Mouse (Mus musculus): Measurements from ENCODE around the gene Gpr12. TPM values are rescaled to one million over a fixed set of nuclear protein-coding genes. Genes with fewer than 3 reads are reported as not detected.
"Not testable (repeated sequence)": the region's sequence is repeated elsewhere in the genome, so short reads cannot be mapped to it uniquely, and the experiment has no call there.

Gpr12 gene
- total and polyA plus RNA-seq, 2 experiments, result 0.65 to 2.7 TPM

GRCm38 (mm10) chr5:146606221-146606620, 21.2 kb upstream of the Gpr12 start:
- 77% methylated on average over 5 of the region's 5 CpGs for WGBS
- no peak overlapping the region for H3K27ac ChIP-seq (replicated peaks; ENCODE audit: insufficient read depth, low read depth, low read length)
- no peaks in the 10 kb centered on the region for H3K4me1 ChIP-seq (ENCODE audit: control insufficient read depth, insufficient read depth, low read length)

GRCm38 (mm10) chr5:146599970-146600369, 14.9 kb upstream of the Gpr12 start:
- Histone ChIP-seq H3K4me1 (ENCODE audit: control insufficient read depth, insufficient read depth, low read length) (peaks cover 15% of the 10 kb centered on the region), H3K36me3 (ENCODE audit: control insufficient read depth, insufficient read depth, low read length) (no peaks in the 10 kb centered on the region), H3K27me3 (ENCODE audit: control insufficient read depth, insufficient read depth, low read length) (no peaks in the 10 kb centered on the region), H3K27ac (replicated peaks; ENCODE audit: insufficient read depth, low read depth, low read length) (peak overlapping the region; percentile 71), H3K79me2 (ENCODE audit: control insufficient read depth, insufficient read depth, low read length) (no peaks in the 10 kb centered on the region), H3K4me3 (ENCODE audit: insufficient read depth, low read depth, low read length) (peak overlapping the region; percentile 41; the same call in 1 of the 2 replicates), H3K9ac (ENCODE audit: low read depth, low read length) (peak overlapping the region; percentile 31; the same call in 1 of the 2 replicates)
- DNase-seq (ENCODE audit: extremely low read depth, low read depth, low spot score), result peak; percentile 66
- 20% methylated on average over 5 of the region's 5 CpGs for WGBS
- no peak for TF ChIP-seq CTCF (IDR thresholded peaks at IDR 0.05; ENCODE audit: low read depth, low read length)
- TF ChIP-seq POLR2A (IDR thresholded peaks at IDR 0.05; ENCODE audit: extremely low read depth, insufficient read depth, low read length), result no peak

More at GRCm38 (mm10) chr5:146606221-146606620, 21.2 kb upstream of the Gpr12 start:
- no peak for DNase-seq (ENCODE audit: extremely low read depth, low read depth, low spot score)
- no peak overlapping the region for H3K4me3 ChIP-seq (ENCODE audit: insufficient read depth, low read depth, low read length)
- no peak overlapping the region for H3K9ac ChIP-seq (ENCODE audit: low read depth, low read length)
- H3K36me3 ChIP-seq (ENCODE audit: control insufficient read depth, insufficient read depth, low read length), result no peaks in the 10 kb centered on the region
- no peak for TF ChIP-seq POLR2A (IDR thresholded peaks at IDR 0.05; ENCODE audit: extremely low read depth, insufficient read depth, low read length)
- no peak for TF ChIP-seq CTCF (IDR thresholded peaks at IDR 0.05; ENCODE audit: low read depth, low read length)
- no peaks in the 10 kb centered on the region for H3K27me3 ChIP-seq (ENCODE audit: control insufficient read depth, insufficient read depth, low read length)
- H3K79me2 ChIP-seq (ENCODE audit: control insufficient read depth, insufficient read depth, low read length), result no peaks in the 10 kb centered on the region

- H3K4me3 ChIP-seq (ENCODE audit: insufficient read depth, low read depth, low read length), result not testable (repeated sequence)
- peak; percentile 61 for DNase-seq (ENCODE audit: extremely low read depth, low read depth, low spot score)
- 24% methylated on average over 7 of the region's 7 CpGs for WGBS
Measured at GRCm38 (mm10) chr5:146599216-146599615, 14.2 kb upstream of the Gpr12 start.

GRCm38 (mm10) chr5:146598215-146599119, 13.4 kb upstream of the Gpr12 start:
- 87% methylated on average over 27 of the region's 27 CpGs for WGBS
- no peak for TF ChIP-seq CTCF (IDR thresholded peaks at IDR 0.05; ENCODE audit: low read depth, low read length)
- TF ChIP-seq POLR2A (IDR thresholded peaks at IDR 0.05; ENCODE audit: extremely low read depth, insufficient read depth, low read length), result no peak

More at GRCm38 (mm10) chr5:146599216-146599615, 14.2 kb upstream of the Gpr12 start:
- not testable (repeated sequence) for H3K9ac ChIP-seq (ENCODE audit: low read depth, low read length); H3K79me2 ChIP-seq (ENCODE audit: control insufficient read depth, insufficient read depth, low read length); H3K36me3 ChIP-seq (ENCODE audit: control insufficient read depth, insufficient read depth, low read length); H3K27me3 ChIP-seq (ENCODE audit: control insufficient read depth, insufficient read depth, low read length)
- H3K27ac ChIP-seq (replicated peaks; ENCODE audit: insufficient read depth, low read depth, low read length), result peak overlapping the region; percentile 32; the same call in 1 of the 2 replicates
- H3K4me1 ChIP-seq (ENCODE audit: control insufficient read depth, insufficient read depth, low read length), result peaks cover 15% of the 10 kb centered on the region

GRCm38 (mm10) chr5:146597503-146597874, 12.4 kb upstream of the Gpr12 start:
- Histone ChIP-seq H3K27me3 (ENCODE audit: control insufficient read depth, insufficient read depth, low read length) (no peaks in the 10 kb centered on the region), H3K27ac (replicated peaks; ENCODE audit: insufficient read depth, low read depth, low read length) (peak overlapping the region; percentile 55; the same call in 1 of the 2 replicates), H3K79me2 (ENCODE audit: control insufficient read depth, insufficient read depth, low read length) (no peaks in the 10 kb centered on the region), H3K4me1 (ENCODE audit: control insufficient read depth, insufficient read depth, low read length) (peaks cover 15% of the 10 kb centered on the region), H3K36me3 (ENCODE audit: control insufficient read depth, insufficient read depth, low read length) (no peaks in the 10 kb centered on the region), H3K4me3 (ENCODE audit: insufficient read depth, low read depth, low read length) (no peak overlapping the region), H3K9ac (ENCODE audit: low read depth, low read length) (no peak overlapping the region)
- WGBS, result 76% methylated on average over 10 of the region's 10 CpGs
- no peak for DNase-seq (ENCODE audit: extremely low read depth, low read depth, low spot score)
- TF ChIP-seq POLR2A (IDR thresholded peaks at IDR 0.05; ENCODE audit: extremely low read depth, insufficient read depth, low read length) (no peak), CTCF (IDR thresholded peaks at IDR 0.05; ENCODE audit: low read depth, low read length) (no peak)

More at GRCm38 (mm10) chr5:146598215-146599119, 13.4 kb upstream of the Gpr12 start:
- no peak overlapping the region for H3K4me3 ChIP-seq (ENCODE audit: insufficient read depth, low read depth, low read length)
- DNase-seq (ENCODE audit: extremely low read depth, low read depth, low spot score), result no peak
- H3K36me3 ChIP-seq (ENCODE audit: control insufficient read depth, insufficient read depth, low read length), result no peaks in the 10 kb centered on the region
- peaks cover 15% of the 10 kb centered on the region for H3K4me1 ChIP-seq (ENCODE audit: control insufficient read depth, insufficient read depth, low read length)
- no peak overlapping the region for H3K27ac ChIP-seq (replicated peaks; ENCODE audit: insufficient read depth, low read depth, low read length)
- H3K9ac ChIP-seq (ENCODE audit: low read depth, low read length), result no peak overlapping the region
- no peaks in the 10 kb centered on the region for H3K27me3 ChIP-seq (ENCODE audit: control insufficient read depth, insufficient read depth, low read length)
- H3K79me2 ChIP-seq (ENCODE audit: control insufficient read depth, insufficient read depth, low read length), result no peaks in the 10 kb centered on the region
